Mouse (Mus musculus): ENCODE measurements around the gene Zmym2.
A peak's percentile ranks its signal among the peaks of the same experiment; 100 is the strongest.

Gene Zmym2

DNA sequence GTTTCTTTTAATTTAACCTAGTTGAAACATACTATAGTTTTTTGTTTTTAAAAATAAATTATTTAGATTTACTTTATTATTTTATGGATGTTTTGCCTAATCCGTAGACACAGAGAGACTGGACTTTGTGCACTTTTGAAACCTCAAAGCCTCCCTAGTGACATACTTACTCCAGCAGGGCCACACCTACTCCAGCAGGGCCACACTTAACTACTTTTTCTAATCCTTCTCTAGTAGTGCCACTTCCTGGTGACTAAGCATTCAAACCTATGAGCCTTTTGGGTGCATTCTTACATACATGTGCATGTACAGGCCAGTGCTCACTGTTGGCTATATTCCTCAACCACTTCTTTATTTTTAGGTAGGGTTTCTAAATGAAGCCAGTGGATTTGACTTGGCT lies 19.2 kb downstream of the Zmym2 start:
- no peak for DNase-seq (ENCODE audit: extremely low read depth, low read depth)

DNA sequence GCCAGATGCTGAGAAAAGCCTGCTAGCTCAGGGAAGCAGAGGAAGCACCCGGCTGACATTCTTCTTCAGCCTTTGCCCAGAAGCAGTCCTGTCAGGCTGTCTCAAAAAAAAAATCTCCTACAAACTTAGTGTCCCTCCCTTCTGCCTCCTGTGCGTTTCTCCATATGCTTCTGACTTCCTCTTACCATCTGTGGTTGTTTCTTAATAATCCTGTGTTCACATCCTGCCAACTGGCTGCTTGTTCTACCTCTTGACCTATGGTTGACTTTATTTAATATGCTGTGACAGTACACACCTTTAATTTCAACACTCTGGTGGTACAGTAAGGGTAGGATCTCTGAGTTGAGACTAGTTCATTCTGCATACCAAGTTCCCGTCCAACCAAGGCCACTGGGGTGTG lies 32.1 kb downstream of the Zmym2 start:
- no peak for DNase-seq (ENCODE audit: extremely low read depth, low read depth)

DNA sequence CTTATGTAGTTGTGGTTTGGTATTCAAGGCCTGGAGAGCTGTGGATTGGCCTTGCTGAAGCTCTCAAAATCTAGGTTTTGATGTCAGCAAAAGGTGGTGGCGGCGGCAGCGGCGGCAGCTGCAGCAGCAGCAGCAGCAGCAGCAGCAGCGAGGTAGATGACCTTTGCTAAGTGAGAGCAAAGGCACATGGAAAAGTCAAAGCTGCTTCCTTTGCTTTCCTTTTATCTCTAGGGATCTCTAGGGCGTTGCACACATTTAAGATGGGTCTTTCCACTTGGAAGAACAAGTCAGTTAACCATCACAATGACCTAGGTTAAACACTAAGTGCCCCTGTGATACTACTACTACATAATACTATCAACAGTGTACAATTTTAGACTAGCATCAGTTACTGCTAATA lies 49.0 kb downstream of the Zmym2 start:
- no peak for DNase-seq (ENCODE audit: extremely low read depth, low read depth)

DNA sequence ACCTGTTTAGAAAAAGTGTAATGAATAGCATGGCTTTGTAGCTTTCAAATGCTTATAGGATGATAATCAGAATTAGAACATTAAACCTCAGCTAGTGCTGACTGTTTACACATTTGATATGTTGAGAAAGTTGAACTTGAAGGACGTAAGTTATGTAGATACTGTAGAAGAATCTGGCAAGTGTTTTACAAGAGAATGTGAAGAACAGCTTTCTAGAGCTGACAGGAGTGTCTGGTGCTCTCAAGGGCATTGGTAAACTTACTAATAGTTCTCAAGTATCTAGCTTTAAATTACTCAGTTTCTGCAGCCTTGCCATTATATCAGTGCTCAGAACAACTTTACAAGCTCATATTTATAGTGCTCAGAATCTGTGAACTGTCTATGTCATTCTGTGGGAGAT lies 53.5 kb downstream of the Zmym2 start:
- DNase-seq (ENCODE audit: extremely low read depth, low read depth): no peak

DNA sequence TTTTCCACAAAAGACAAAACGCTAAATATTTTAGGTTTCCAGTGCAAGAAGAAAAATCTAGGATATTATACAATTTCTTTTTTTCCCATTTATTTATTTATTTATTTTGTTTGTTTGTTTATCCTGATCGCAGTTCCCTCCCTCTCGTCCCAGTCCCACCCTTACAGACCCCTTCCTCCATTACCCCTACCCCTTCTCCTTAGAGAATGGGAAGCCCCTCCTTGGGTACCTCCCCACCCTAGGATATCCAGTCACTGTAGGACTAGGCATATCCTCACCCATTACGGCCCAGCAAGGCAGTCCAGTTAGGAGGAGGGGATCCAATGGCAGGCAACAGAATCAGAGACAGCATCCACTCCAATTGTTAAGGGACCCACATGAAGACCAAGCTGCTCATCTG lies 66.5 kb downstream of the Zmym2 start:
- DNase-seq (ENCODE audit: extremely low read depth, low read depth): no peak

DNA sequence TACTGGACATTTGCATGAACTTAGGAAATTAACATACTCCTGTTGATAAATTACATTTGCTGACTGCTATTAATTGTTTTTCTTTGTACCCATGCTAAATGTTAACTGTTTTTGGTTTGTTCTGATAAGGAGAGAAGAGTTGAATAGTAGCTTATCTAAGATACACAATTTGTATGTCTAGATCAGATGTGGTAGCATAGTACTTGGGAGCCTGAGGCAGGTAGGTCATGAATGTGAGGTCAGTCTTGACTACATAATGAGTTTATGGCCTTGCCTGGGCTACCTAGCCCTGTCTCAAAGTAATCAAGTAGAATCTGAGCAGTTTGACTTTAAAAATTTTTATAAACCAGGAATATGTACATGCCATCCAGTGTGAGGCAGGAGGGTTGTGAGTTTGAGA lies 67.9 kb downstream of the Zmym2 start:
- DNase-seq (ENCODE audit: extremely low read depth, low read depth): no peak

DNA sequence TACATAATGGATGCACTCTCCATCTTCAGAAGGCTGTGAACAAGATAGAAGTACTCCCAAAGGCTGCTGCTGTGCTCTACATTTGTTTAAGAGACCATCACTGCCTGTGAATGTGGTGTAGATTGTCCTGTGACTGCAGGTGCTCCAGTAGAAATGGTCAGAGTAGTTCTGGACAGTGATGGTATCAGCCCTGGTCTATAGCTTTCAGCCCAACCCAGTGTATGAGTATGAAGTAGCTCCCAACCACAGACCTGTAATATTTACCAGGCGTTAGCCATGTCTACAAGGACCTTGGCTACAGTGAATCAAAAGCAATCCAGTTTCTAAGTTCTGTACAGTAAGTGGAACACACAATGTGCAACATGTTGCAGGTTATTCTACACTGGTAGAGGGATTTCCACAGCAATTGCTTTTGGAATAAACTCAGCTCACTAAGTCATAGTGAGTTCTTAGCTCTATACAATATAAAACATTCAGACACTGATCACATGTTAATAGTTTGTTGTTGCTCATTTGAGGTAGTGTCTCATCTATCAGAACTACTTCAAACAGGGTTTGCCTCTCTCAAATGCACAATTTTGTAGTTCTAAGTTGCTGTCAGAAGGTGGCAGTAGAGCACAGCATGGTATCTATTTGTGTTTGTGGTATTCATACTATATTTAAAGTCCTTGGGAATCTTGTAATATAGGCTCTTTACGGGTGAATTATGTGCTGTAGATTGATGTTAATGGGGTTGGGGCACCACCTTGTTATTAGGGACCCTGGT lies 77.7 kb downstream of the Zmym2 start:
- DNase-seq (ENCODE audit: extremely low read depth, low read depth): peak; percentile 27

DNA sequence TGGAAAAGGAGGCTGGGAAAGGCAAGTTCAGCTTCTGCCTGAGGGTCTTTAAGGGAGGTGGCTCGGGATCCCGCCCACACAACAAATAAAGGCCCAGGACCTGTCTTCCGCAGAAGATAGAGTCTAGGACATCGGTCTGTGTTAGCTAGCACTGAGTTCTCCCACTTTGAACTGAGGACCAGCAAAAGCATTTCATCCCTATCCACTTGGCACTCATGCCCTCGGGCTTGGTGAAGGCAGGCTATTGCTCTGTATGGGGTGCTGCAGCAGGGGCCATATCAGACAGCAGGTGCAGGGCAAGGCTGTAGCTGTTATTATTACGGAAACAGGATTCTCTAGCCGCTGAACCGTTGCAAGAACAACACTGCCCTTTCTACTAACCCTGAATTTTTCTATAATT lies 83.2 kb downstream of the Zmym2 start:
- DNase-seq (ENCODE audit: extremely low read depth, low read depth): no peak

DNA sequence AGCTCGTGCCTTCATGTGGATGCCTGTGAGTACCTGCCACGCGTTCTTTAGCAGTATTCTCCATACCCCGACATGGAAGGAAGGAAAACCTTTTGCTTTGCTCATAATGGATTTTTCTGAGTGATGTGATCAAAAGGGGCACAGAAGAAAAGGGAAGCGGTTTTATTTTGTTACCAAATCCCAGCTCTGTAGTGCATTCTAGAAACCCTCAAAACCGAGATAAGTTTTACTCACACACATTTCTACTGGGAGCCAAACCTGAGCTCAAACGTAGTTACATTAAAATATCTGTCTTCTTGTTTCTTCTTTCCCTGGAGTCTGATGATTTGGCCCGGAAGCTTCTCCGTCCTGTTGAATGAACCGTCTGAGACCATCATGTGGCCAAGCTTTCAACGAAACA lies 83.7 kb downstream of the Zmym2 start:
- DNase-seq (ENCODE audit: extremely low read depth, low read depth): no peak

DNA sequence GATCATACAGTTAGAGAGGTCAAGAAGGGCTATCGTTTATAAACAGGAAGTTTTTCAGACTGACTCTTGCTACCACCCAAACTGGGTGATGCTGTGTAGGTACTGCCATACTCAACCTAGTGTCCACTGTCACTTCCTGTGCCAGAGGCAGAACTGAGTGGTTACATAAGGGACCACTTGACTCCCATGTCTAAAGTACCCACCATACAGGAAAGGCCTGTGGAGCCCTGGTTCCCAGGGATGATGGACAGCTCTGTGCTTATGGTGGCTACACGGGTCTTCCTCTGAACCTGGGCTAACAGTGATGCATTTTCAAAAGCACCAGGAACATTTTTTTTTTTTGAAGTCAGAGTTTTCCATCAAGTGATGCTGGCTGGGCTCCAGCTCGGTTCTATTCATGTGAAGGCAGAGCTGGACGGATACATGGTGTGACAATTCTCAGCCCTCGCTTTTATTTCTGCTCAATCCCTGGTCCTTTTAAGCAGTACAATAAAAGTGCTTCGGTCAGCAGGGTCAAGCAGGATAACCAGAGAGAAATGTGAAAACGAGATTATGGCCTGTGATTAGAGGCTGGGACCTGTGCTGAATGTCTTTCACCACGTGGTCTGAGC lies 91.7 kb downstream of the Zmym2 start:
- no peak for DNase-seq (ENCODE audit: extremely low read depth, low read depth)

DNA sequence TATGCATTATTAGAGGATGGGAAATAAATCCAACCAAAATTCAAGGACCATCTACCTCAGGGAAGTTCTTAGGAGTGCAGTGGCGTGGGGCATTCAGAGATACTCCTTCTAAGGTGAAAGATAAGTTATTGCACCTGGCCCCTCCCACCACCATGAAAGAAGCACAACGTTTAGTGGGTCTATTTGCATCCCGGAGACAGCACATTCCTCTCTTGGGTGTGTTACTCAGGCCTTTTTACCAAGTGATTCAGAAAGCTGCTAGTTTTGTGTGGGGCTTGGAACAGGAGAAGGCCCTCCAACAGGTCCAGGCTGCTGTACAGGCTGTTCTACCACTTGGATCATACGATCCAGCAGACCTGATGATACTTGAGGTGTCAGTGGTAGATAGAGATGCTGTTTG lies 102.2 kb downstream of the Zmym2 start:
- DNase-seq (ENCODE audit: extremely low read depth, low read depth): no peak
